Mouse (Mus musculus): ENCODE measurements at regions not wholly inside any gene's neighbourhood (a gene's known extent, or its start where the extent isn't known, plus 50 kb on each side); places are given as distances from the start of the nearest gene placed in this dataset.

GRCm38 (mm10) chr3:46583351-46583750, 135.3 kb upstream of the Pabpc4l start:
- H3K27me3 ChIP-seq (replicated peaks; ENCODE audit: control insufficient read depth, insufficient read depth, low read length): no peaks in the 10 kb centered on the region
- H3K4me3 ChIP-seq (replicated peaks; ENCODE audit: low read length): no peak overlapping the region
- H3K4me2 ChIP-seq (ENCODE audit: low read length): no peak overlapping the region
- H3K36me3 ChIP-seq (ENCODE audit: control insufficient read depth, insufficient read depth): no peaks in the 10 kb centered on the region
- H3K27ac ChIP-seq (ENCODE audit: low read length): no peak overlapping the region
- H3K4me1 ChIP-seq (replicated peaks; ENCODE audit: control insufficient read depth, insufficient read depth, low read length): no peaks in the 10 kb centered on the region
- no peaks in the 10 kb centered on the region for H3K9me3 ChIP-seq (ENCODE audit: control insufficient read depth, low read length)
- 88% methylated on average over 1 of the region's 1 CpGs for WGBS
- no peak for ATAC-seq
- no peak overlapping the region for H3K9ac ChIP-seq (replicated peaks; ENCODE audit: low read depth, low read length)

GRCm38 (mm10) chr3:46566636-46567235, 118.7 kb upstream of the Pabpc4l start:
- Histone ChIP-seq H3K27ac (ENCODE audit: low read length) (no peak overlapping the region), H3K9me3 (ENCODE audit: control insufficient read depth, low read length) (no peaks in the 10 kb centered on the region), H3K4me3 (replicated peaks; ENCODE audit: low read length) (no peak overlapping the region), H3K36me3 (ENCODE audit: control insufficient read depth, insufficient read depth) (no peaks in the 10 kb centered on the region), H3K4me1 (replicated peaks; ENCODE audit: control insufficient read depth, insufficient read depth, low read length) (no peaks in the 10 kb centered on the region), H3K9ac (replicated peaks; ENCODE audit: low read depth, low read length) (no peak overlapping the region), H3K4me2 (ENCODE audit: low read length) (no peak overlapping the region), H3K27me3 (replicated peaks; ENCODE audit: control insufficient read depth, insufficient read depth, low read length) (no peaks in the 10 kb centered on the region)
- WGBS: 17% methylated on average over 6 of the region's 6 CpGs
- peak; percentile 61; the same call in 1 of the 2 replicates for ATAC-seq

- 91% methylated on average over 3 of the region's 3 CpGs for WGBS
- no peaks in the 10 kb centered on the region for H3K9me3 ChIP-seq (ENCODE audit: control insufficient read depth, low read length)
- ATAC-seq: no peak
Measured at GRCm38 (mm10) chr3:46553590-46553989, 105.6 kb upstream of the Pabpc4l start.

GRCm38 (mm10) chr3:46538660-46539059, 90.6 kb upstream of the Pabpc4l start:
- no peak overlapping the region for H3K9ac ChIP-seq (replicated peaks; ENCODE audit: low read depth, low read length)
- WGBS: 65% methylated on average over 3 of the region's 3 CpGs
- no peak overlapping the region for H3K27ac ChIP-seq (ENCODE audit: low read length)
- no peaks in the 10 kb centered on the region for H3K9me3 ChIP-seq (ENCODE audit: control insufficient read depth, low read length)
- no peaks in the 10 kb centered on the region for H3K4me1 ChIP-seq (replicated peaks; ENCODE audit: control insufficient read depth, insufficient read depth, low read length)
- no peaks in the 10 kb centered on the region for H3K27me3 ChIP-seq (replicated peaks; ENCODE audit: control insufficient read depth, insufficient read depth, low read length)
- ATAC-seq: no peak
- no peaks in the 10 kb centered on the region for H3K36me3 ChIP-seq (ENCODE audit: control insufficient read depth, insufficient read depth)
- no peak overlapping the region for H3K4me2 ChIP-seq (ENCODE audit: low read length)
- no peak overlapping the region for H3K4me3 ChIP-seq (replicated peaks; ENCODE audit: low read length)

More at GRCm38 (mm10) chr3:46553590-46553989, 105.6 kb upstream of the Pabpc4l start:
- H3K9ac ChIP-seq (replicated peaks; ENCODE audit: low read depth, low read length): no peak overlapping the region
- H3K27ac ChIP-seq (ENCODE audit: low read length): no peak overlapping the region
- H3K36me3 ChIP-seq (ENCODE audit: control insufficient read depth, insufficient read depth): no peaks in the 10 kb centered on the region
- no peaks in the 10 kb centered on the region for H3K4me1 ChIP-seq (replicated peaks; ENCODE audit: control insufficient read depth, insufficient read depth, low read length)
- H3K27me3 ChIP-seq (replicated peaks; ENCODE audit: control insufficient read depth, insufficient read depth, low read length): no peaks in the 10 kb centered on the region
- no peak overlapping the region for H3K4me3 ChIP-seq (replicated peaks; ENCODE audit: low read length)
- H3K4me2 ChIP-seq (ENCODE audit: low read length): no peak overlapping the region

GRCm38 (mm10) chr3:46511157-46511556, 63.1 kb upstream of the Pabpc4l start:
- Histone ChIP-seq H3K36me3 (ENCODE audit: control insufficient read depth, insufficient read depth) (no peaks in the 10 kb centered on the region), H3K9me3 (ENCODE audit: control insufficient read depth, low read length) (no peaks in the 10 kb centered on the region), H3K4me2 (ENCODE audit: low read length) (no peak overlapping the region), H3K4me3 (replicated peaks; ENCODE audit: low read length) (no peak overlapping the region), H3K9ac (replicated peaks; ENCODE audit: low read depth, low read length) (no peak overlapping the region), H3K4me1 (replicated peaks; ENCODE audit: control insufficient read depth, insufficient read depth, low read length) (no peaks in the 10 kb centered on the region), H3K27me3 (replicated peaks; ENCODE audit: control insufficient read depth, insufficient read depth, low read length) (no peaks in the 10 kb centered on the region), H3K27ac (ENCODE audit: low read length) (no peak overlapping the region)
- ATAC-seq: no peak
- 79% methylated on average over 1 of the region's 1 CpGs for WGBS

- H3K4me1 ChIP-seq (replicated peaks; ENCODE audit: control insufficient read depth, insufficient read depth, low read length): no peaks in the 10 kb centered on the region
- H3K4me3 ChIP-seq (replicated peaks; ENCODE audit: low read length): no peak overlapping the region
- no peak for ATAC-seq
- no peaks in the 10 kb centered on the region for H3K36me3 ChIP-seq (ENCODE audit: control insufficient read depth, insufficient read depth)
- 89% methylated on average over 3 of the region's 3 CpGs for whole genome bisulfite sequencing
- H3K9ac ChIP-seq (replicated peaks; ENCODE audit: low read depth, low read length): no peak overlapping the region
- H3K27ac ChIP-seq (ENCODE audit: low read length): no peak overlapping the region
- no peaks in the 10 kb centered on the region for H3K9me3 ChIP-seq (ENCODE audit: control insufficient read depth, low read length)
- H3K27me3 ChIP-seq (replicated peaks; ENCODE audit: control insufficient read depth, insufficient read depth, low read length): no peaks in the 10 kb centered on the region
- H3K4me2 ChIP-seq (ENCODE audit: low read length): no peak overlapping the region
Measured at GRCm38 (mm10) chr3:46503713-46504112, 55.7 kb upstream of the Pabpc4l start.
